8 mouse cellular contexts compared by ENCODE assay signal in the genomic region with DNA sequence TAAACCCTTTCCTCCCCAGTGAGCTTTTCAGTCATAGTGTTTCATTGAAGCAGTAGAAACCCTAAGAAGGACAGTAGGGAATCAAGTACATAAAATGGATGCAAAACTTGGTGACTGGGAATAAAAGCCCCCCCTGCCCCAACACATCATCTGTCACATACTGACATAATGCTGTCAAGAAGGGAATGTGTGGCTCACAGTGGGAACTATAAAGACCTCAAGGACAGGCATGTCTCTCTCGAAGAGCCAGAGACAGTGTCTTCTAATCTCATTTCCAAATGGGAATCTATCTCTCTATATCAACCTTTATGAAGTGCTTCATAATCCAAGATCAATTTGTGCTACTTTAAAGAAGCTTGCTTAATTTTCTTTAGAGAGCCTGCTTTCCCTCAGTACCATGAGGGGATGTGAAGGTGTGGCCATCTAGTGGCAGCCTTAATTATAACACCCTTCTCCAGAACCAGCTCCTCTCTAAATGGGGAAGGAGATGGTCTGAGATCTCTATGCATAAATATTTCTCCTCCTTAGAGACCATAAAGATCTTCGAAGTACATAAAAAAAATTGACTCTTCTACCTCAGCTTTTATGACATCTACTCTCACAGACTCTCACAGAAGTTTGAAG.
DNase-seq lines count a peak whose midpoint lies in the region.

No protein-coding gene starts in this region.

- WGBS in embryonic facial prominence, embryonic 10.5 days: 36% methylated on average over 2 of the region's 2 CpGs

- H3K9me3 ChIP-seq in embryonic facial prominence, embryonic 10.5 days: no peaks in the 10 kb centered on the region

- no peak overlapping the region for H3K27ac ChIP-seq in embryonic facial prominence, embryonic 10.5 days (replicated peaks)

- H3K4me3 ChIP-seq in embryonic facial prominence, embryonic 10.5 days: no peak overlapping the region

- no peaks in the 10 kb centered on the region for H3K27me3 ChIP-seq in embryonic facial prominence, embryonic 10.5 days (replicated peaks; ENCODE audit: low read depth, poor library complexity, severe bottlenecking)

- DNase-seq in gastrocnemius, adult 18-20 months (ENCODE audit: low spot score): peak; percentile 25
- no peak for DNase-seq in gastrocnemius, postnatal 36 days
- DNase-seq in ZHBTc4 (ENCODE audit: low read depth, low spot score): peak; percentile 63
- peak; percentile 30 for DNase-seq in embryonic facial prominence, embryonic 10.5 days (ENCODE audit: low spot score)
- peak; percentile 15 to 60 for DNase-seq in heart, postnatal 14 days
- peak; percentile 25 to 79 for DNase-seq in layer of hippocampus, adult 18-20 months (ENCODE audit: low spot score in 2 of 2)
- peak; percentile 37 for DNase-seq in lung, postnatal 14 days
- DNase-seq in right cerebral cortex, postnatal 10 days (ENCODE audit: low spot score in 2 of 2): peak; percentile 70 to 82

- intact Hi-C loops in gastrocnemius, postnatal 36 days (cut with DNase I): no loop called here
- intact Hi-C loops in heart, postnatal 14 days (cut with DNase I): no loop called here

- H3K4me1 ChIP-seq in embryonic facial prominence, embryonic 10.5 days: no peaks in the 10 kb centered on the region

- H3K36me3 ChIP-seq in embryonic facial prominence, embryonic 10.5 days (replicated peaks): no peaks in the 10 kb centered on the region

Comparison
In these comparisons a context has a peak if more than half of its experiments do, and no peak if none do; other contexts are left out.
1. DNase-seq: peak in gastrocnemius, adult 18-20 months (single experiment), ZHBTc4 (single experiment), embryonic facial prominence, embryonic 10.5 days (single experiment), heart, postnatal 14 days (2 of 2), layer of hippocampus, adult 18-20 months (2 of 2), lung, postnatal 14 days (single experiment) and right cerebral cortex, postnatal 10 days (2 of 2); none in gastrocnemius, postnatal 36 days (0 of 2).